Mouse (Mus musculus) brain, embryonic 14.5 days (tissue): ENCODE data around the gene Ankrd60.

Source experiments
- CTCF ChIP-seq: fragments of 200-500 bp; IDR thresholded peaks from 2 replicates; pipeline ENCODE4 v1.5.1; 2012; ENCODE audit warnings: inconsistent platforms, mild to moderate bottlenecking, moderate library complexity, borderline replicate concordance; ENCODE audit not compliant: insufficient read depth, insufficient read length; ENCODE audit errors: extremely low read depth
- POLR2A ChIP-seq: fragments of 200-500 bp; IDR thresholded peaks from 2 replicates; pipeline ENCODE4 v1.6.1; 2012; ENCODE audit warnings: mild to moderate bottlenecking, inconsistent platforms, borderline replicate concordance; ENCODE audit not compliant: poor library complexity, insufficient read depth, insufficient read length, severe bottlenecking; ENCODE audit errors: extremely low read depth

DNA sequence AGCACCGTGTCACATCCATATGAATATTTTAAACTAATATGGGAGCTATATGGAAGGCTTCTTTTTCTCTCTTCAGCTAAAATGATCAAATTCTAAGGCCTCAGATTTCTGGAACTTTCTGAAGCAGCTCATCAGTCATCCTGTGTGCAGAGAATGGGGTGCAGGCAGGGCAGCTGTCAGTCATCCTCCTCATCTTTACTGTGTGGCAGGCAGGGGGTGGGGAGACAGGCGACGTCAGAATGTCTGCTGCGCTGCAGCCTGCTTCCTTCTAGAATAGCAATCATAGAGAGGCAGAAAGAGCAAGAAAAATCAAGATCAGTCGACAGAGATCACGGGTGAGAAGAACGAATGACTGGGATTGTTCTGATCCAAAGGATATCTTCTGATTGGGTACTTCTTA is 38.0 kb upstream of the Ankrd60 start:
- TF ChIP-seq CTCF (no peak), POLR2A (no peak)
